Mouse (Mus musculus) E14TG2a.4 (cell line): ENCODE measurements at regions not wholly inside any gene's neighbourhood (a gene's known extent, or its start where the extent isn't known, plus 50 kb on each side); places are given as distances from the start of the nearest gene placed in this dataset.

Experiments
- CTCF ChIP-seq: conservative IDR thresholded peaks from 2 replicates; pipeline ENCODE4 v1.5.1; 2014; ENCODE audit warnings: low read length
- NANOG ChIP-seq: IDR thresholded peaks from 2 replicates; pipeline ENCODE4 v1.6.1; 2014; ENCODE audit warnings: borderline replicate concordance, low read length, mixed read lengths
- POU5F1 ChIP-seq: IDR thresholded peaks from 2 replicates; pipeline ENCODE4 v1.6.1; 2014; ENCODE audit warnings: low read length, borderline replicate concordance

DNA sequence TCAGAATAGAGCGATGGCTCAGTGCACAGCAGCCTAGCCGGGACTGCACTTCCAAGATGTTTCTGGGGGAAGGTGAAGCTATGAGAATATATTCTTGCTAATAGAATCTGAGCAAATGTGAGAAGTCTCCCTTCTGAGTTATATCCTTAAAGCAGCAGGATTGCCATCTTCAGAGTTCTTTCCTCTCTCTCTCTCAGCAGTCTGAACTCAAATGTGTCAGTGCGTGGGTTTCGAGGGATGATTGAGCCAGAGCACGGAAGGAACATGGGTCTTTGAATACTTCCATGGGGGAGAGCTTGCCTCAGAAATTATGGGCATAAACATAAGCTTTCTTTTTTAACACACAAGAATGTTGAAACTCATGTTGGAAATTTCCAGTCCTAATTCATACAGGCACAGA lies 123.6 kb upstream of the Lhx1 start:
- TF ChIP-seq CTCF (no peak), POU5F1 (no peak), NANOG (no peak)
